Mouse (Mus musculus): Measurements from ENCODE around the gene Fer.

The Fer gene

GRCm38 (mm10) chr17:64140063-64140850, 277.4 kb downstream of the Fer start:
- no peak for DNase-seq (ENCODE audit: low spot score)

- no peak for DNase-seq (ENCODE audit: low spot score)
Observed at GRCm38 (mm10) chr17:64141856-64142255, 279.0 kb downstream of the Fer start.

DNA sequence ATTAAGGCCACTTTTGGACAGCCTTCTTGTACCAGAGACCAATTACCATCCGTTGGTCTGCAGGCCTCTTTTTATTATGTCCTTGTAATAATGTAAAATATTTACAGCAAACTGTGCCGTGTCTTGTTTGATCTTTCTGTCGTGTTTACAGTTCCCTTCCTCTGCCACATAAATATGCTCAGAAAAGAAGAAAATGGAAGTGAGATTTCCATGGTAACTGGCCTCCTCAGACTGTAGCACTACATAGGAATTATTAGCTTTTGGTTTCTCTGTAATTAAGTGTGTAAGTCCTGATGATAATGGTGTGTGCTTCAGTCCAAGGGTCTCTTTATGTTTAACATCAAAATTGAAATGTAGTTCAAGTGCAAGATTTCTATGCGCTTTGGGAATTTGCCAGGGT, 283.5 kb downstream of the Fer start:
- DNase-seq (ENCODE audit: low spot score) = no peak

DNA sequence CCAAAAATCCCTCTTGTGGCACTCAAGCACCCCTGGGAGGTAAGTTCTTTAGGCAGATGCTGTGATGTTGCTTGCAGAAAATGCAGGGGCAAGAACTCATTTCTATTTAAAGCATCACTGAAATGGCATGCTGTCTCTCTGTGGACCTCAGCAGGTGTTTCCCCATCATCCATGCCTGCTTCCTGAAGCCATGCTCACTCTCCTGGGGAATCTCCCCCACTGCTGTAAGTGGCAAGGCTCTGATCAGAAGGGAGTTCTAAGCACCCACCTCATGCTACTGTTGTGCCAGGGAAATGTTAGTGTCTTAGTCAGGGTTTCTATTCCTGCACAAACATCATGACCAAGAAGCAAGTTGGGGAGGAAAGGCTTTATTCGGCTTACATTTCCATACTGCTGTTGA, 287.9 kb downstream of the Fer start:
- no peak for DNase-seq (ENCODE audit: low spot score)

- DNase-seq (ENCODE audit: low spot score) = no peak
Observed at GRCm38 (mm10) chr17:64167731-64168130, 304.9 kb downstream of the Fer start.

GRCm38 (mm10) chr17:64170019-64170418, 307.2 kb downstream of the Fer start:
- DNase-seq (ENCODE audit: low spot score) = no peak

DNA sequence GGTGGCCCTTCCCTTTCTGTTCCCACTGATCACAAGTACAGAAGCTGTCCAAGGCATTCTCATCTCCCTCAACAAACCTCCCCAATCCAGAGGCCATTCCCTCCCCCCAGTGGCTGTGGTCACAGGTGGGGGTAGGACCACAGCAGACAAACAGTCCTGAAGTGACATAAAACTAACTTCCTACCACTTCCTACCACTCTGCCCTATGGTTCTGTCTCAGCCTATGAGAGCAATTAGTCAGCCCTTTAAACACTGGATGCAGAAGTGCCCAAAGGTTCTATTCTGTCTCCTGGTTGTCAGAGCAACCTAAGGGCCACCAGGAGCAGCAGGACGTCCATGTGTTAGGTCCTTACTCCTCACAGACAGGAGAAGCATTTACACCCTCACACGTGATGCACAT, 309.6 kb downstream of the Fer start:
- no peak for DNase-seq (ENCODE audit: low spot score)

DNA sequence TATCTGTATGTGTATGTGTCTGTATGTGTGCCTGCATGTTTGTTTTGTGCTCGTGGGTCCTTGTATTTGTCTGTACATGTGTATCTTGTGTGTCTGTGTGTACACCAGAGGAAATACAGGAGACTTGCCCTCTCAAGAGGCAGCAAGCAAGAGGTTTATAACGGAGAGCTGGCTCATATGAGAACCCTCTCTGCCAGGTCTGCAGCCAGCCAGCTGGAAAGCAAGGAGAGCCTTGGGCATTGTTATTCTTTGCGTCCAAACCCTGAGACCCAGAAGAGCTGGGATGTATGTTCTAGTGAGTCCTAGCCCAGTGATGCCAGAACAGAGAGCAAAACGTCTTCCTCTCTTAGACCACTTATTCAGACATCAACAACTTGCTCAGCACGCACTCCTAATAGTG, 317.7 kb downstream of the Fer start:
- no peak for DNase-seq (ENCODE audit: low spot score)

GRCm38 (mm10) chr17:64181291-64181690, 318.4 kb downstream of the Fer start:
- no peak for DNase-seq (ENCODE audit: low spot score)

DNA sequence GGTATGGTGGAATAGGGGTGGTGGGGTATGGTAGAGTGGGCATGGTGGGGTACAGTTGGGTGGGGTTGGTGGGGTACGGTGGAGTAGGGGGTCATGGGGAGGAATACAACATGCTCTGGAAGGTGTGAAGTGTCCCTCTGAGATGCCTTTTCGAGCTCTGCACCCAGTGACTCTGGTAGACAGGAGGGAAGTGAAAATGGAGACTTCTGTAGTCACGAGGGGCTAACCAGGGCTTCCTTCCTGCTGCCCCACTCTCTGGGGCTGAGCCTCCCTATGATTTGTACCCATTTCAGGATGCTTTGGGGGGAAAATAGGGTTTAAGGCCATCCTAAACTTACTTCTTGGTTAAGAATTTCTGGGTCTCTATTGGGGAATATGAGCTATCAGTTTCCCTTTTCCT, 319.7 kb downstream of the Fer start:
- no peak for DNase-seq (ENCODE audit: low spot score)

DNA sequence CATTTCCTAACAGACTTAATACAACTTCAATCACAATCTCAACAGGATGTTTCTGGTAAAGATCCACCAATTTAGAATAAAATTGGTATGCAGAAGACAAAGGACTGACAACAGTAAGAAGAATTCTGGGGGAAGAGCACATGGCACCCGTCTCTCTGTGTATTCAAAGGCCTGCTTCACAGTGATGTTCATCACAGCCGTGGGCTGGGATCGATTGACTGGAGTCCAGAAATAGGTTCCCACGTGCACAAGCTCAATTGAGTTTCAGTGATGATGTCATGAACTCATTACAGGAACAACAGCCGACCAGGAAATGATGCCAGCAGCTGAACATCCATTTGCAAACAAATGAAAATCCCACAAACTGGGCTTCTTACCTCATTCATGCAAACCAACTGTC, 320.3 kb downstream of the Fer start:
- DNase-seq (ENCODE audit: low spot score) = peak; percentile 15
